Mouse (Mus musculus) cerebellum, postnatal 36 days (tissue): ENCODE data around the gene Olfr726.
A peak's percentile ranks its signal among the peaks of the same experiment; 100 is the strongest.

ENCODE experiments used
- DNase-seq, 2 experiments: peaks; one replicate each; pipeline ENCODE4 v3.0.0; 2021 to 2022; ENCODE audit warnings: mixed read lengths in 2 of 2

Gene Olfr726

DNA sequence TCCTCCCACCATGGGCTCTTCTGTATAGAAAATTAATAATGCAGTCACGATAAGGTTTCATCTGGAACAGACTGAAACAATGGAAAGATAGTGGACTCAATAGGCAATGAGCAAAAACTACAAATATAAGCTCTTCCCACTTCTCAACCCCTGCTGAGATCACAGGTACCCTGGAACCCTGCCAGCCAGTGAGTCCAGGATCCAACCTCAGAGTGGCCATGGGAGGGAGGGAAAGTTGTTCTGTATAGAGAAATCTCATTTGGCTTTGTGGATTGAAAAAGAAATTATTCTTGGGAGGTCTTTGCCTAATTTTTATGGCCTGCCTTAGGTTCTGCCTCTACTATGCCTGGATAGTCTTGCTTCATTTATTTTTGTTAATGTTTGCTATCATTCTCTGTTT lies at the start of gene Olfr726:
TSS of gene Olfr726 (minus strand) at position 101 of the 400 bp plus-strand sequence.
- DNase-seq = no peak

DNA sequence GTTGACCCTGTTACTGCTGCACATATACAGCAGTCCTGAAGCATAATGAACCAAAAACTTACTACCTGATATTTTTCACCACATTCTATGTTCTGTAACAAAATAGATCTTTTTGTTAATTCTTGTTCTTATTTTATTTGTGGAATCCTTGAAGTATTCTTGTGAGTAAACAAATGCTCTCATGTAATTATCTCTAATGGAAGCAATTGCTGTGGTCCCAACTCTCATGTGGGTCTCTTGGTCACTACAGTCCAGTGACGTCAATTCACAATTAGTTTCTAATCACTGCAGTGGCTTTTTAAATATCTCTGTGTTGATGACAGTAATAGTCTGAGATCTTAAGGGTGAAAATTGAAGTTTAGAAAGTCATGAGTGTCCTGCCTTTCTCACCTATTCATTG lies 32.1 kb upstream of the Olfr726 start, which contains the start of gene Olfr727:
TSS of gene Olfr727 (plus strand) at position 301 of the 400 bp plus-strand sequence.
- no peak for DNase-seq

DNA sequence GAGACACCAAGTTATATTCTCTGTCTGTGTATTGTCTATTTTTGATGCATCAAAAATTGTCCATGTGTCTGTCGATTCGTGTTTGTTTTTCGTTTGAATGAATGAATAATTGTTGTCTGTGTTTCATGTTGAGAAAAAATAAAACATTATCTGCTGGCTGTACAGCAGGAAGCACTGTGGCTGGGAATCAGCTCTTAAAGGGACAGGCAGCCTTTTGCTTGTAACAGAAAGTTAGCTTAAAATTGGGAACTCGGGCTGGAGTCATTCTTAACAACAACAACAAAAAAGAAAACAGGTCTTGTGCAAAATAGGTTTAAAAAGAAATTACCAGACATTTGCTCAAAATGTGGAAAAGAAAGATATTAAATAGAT lies 28.0 kb downstream of the Olfr726 start:
- no peak for DNase-seq

GRCm38 (mm10) chr14:50061955-50062732 lies 28.6 kb downstream of the Olfr726 start:
- DNase-seq = peak; percentile 58

DNA sequence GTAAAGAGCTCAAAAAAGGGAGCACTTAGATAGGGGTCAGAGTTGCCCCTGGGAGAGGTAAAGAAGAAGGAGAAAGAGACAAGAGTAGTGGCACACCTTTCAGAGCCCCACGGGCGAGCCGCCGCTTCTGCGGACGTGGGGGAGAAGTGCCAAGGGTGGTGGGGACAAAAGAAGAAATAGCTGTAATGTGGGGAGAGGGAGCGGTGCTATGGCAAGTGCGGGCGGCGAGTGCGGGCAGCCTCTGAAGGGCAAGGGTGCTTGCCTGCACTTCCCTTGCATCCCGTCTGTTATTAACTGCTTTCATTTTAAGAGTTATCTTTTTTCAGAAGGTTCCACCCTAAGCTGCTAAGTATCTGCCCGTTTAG lies 29.2 kb downstream of the Olfr726 start:
- no peak for DNase-seq

- no peak for DNase-seq
Observed at GRCm38 (mm10) chr14:50061179-50061578, 29.6 kb downstream of the Olfr726 start.

- DNase-seq = no peak
Observed at GRCm38 (mm10) chr14:50040275-50040674, 50.5 kb downstream of the Olfr726 start, which contains the start of gene Olfr725. TSS of gene Olfr725 (minus strand) at chr14:50040375.
